Mouse (Mus musculus): ENCODE data around the gene Phf21a. TPM values are rescaled to one million over a fixed set of nuclear protein-coding genes. Genes with fewer than 3 reads are reported as not detected.
"Not testable (repeated sequence)": the region's sequence is repeated elsewhere in the genome, so short reads cannot be mapped to it uniquely, and the experiment has no call there.

Phf21a gene
- polyA plus RNA-seq, 1 experiment = 10.9 TPM

DNA sequence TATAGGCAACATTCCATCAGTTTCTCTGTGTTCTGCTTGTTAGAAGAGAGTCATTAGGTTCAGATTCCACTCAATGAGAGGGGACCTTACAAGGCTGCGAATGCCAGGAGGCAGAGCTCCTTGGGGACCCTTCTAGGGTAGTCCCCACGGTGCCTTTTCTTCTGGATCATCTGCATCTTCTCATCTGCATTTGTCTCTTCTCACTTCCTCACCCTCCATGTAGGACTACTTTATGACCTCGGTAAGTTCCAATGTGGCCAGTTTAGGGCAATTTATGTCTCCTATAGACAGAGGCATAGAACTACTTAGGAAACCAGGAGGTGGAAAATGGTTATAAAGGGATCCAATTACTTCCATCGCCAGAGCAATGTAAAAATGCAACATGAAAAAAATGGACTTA is 21.8 kb upstream of the Phf21a start:
- DNase-seq (ENCODE audit: low read depth, low spot score) = no peak
- WGBS = 74% methylated on average over 4 of the region's 4 CpGs

DNA sequence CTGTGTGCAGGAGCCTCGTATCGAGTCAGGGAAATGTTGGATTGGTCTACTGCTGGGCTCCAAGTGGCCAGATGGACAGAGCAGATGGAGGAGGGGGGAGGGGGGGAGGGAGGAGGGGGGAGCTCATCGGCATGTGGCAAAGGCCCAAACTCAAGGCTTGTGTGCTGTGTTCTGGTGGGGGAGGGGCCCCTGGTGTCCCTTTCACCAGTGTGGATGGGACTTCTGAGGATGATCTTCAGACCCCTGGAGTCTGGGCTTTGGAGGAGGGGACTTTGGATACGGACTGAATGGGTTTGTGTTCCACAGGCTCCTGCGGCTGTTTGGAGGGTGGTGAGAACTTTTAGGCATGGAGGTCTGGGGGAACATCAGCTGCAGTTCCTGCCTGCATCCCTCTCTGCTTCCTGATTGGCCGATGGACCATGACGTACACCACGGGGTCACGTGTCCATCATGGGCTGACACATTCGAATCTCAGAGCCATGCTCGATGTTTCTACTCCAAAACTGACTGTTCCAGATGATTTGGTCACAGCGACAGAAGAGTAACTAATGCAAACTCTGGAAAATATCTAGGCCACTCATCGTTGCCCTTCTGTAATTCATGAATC is 16.7 kb upstream of the Phf21a start:
- DNase-seq (ENCODE audit: low read depth, low spot score) = no peak
- 87% methylated on average over 13 of the region's 13 CpGs for WGBS

DNA sequence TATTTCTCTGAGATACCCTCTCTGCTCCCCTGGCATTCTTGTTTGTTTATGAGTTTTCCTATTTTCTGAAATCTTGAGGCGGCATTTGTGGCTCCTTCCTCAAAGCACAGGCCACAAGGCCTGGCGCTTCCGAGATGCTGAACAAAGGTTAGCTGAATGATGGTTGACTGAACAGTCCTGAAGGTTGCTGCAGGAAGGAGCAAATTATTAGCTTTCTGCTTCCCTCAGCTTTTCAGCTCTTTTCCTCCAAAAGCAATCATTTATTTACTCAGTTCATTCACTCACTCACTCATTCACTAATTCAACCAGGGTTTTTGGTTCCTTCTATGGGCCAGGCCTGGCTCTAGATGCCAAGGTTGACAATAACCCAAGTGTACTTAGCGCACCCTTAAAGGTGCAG is 10.7 kb upstream of the Phf21a start:
- WGBS = 98% methylated on average over 4 of the region's 4 CpGs
- no peak for DNase-seq (ENCODE audit: low read depth, low spot score)

DNA sequence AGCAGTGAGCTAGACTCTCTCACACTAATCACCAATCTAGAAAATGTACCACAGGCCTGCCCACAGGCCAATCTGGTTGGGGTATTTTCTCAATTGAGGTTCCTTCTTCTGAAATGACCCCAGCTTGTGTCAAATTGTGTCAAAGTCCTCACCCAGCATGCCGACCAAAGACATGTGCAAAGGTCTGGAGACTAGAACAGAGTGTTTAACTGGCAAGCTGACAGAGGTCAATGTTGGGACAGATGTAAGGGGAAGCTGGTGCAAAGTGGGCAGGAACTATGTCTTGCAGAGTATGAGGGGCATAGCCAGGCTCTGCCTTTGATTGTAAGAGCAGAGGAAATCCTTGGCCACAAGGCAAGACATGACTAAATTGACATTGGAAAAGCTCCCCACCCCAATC is 7.2 kb upstream of the Phf21a start:
- DNase-seq (ENCODE audit: low read depth, low spot score) = no peak
- 45% methylated on average over 1 of the region's 1 CpGs for WGBS

DNA sequence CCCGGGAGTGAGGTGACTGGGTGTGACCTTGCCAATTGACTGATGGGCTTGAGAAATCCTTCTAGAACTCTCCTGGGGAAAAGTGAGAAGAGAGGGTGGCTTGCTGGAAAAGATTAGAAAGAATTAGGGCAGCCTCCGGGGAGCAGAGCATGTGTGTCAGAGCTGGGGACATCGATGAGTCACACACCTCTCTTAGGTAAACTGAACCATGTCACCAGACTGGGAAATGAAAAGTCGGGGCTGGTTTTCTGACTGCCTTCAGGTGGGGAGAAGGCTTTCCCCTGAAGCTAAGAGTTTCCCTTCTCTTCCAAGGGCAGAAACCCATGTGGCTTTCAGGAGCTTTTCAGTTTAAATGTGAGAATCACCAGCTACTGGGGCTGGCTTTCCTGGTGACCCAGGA is 5.9 kb upstream of the Phf21a start:
- no peak for DNase-seq (ENCODE audit: low read depth, low spot score)
- 44% methylated on average over 4 of the region's 4 CpGs for WGBS

DNA sequence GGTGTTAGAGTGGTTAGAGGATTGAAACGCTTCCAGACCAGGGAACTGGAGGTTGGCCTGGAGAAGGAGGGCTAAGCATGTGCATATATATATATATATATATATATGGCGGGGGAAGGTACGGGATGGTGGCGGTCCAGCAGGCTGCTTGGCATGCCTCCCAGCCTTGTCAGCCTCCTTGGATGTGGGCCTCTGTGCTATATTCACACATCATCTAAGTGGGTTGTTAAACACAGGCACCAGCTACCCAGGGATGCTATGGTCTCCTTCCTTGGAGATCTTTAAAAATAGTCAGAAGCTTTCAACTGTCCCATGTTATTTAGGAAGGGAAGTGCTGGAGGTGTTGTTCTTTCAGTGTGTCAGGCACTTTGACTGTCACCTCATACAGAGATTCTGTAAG is 3.1 kb upstream of the Phf21a start:
- WGBS = 81% methylated on average over 4 of the region's 4 CpGs
- DNase-seq (ENCODE audit: low read depth, low spot score) = no peak

DNA sequence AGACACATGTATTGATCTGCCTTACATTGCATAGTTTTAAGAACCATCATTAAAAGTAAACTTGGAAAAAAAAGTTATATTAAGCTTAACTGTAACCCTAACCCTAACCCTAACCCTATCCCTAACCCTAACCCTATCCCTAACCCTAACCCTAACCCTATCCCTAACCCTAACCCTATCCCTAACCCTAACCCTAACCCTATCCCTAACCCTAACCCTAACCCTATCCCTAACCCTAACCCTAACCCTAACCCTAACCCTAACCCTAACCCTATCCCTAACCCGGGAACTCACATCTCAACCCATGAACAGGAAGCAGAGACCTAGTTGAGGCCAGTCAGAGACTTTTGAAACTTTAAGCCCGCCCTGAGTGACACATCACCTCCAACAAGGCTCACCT is 586 bp downstream of the Phf21a start:
- DNase-seq (ENCODE audit: low read depth, low spot score) = not testable (repeated sequence)
- 91% methylated on average over 2 of the region's 2 CpGs for WGBS

DNA sequence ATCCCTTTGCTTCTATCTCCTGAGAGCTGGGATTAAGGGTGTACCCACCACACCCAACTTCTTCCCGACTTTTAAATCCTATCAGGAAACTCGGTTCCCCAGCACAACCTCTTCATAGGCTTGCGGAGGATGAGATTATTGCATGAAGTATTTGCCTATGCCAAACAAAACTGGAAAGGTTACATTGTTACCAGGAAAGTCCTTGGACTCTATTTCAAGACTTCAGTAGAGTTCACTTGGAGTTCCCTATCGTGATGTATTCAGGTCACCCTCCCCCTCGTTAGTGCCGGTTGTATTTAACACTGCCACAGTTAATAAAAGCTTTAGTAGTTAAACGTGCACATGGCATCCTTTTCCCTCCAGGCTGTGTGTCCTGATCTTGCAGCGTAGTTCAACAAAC is 1.2 kb downstream of the Phf21a start:
- DNase-seq (ENCODE audit: low read depth, low spot score) = no peak
- 19% methylated on average over 8 of the region's 8 CpGs for WGBS

DNA sequence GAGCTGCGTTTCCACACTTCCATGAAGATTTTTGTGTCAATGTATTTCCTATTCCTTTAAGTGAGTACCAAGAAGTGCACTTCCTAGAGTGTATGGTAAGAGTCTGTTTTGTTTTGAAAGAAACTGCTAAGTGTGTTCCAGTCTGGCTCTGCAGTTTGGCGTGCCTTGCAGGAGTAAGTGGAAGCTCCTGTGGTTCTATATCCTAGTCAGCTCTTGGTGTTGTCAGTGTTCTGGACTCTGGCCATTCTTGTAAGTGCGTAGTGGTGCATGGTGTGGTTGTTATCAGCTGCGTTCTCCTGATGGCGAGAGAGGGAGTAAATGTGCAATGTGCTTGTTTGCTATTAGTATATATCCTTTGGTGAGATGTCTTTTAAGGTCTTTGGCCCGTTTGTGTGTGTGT is 7.9 kb downstream of the Phf21a start:
- 80% methylated on average over 6 of the region's 6 CpGs for WGBS

DNA sequence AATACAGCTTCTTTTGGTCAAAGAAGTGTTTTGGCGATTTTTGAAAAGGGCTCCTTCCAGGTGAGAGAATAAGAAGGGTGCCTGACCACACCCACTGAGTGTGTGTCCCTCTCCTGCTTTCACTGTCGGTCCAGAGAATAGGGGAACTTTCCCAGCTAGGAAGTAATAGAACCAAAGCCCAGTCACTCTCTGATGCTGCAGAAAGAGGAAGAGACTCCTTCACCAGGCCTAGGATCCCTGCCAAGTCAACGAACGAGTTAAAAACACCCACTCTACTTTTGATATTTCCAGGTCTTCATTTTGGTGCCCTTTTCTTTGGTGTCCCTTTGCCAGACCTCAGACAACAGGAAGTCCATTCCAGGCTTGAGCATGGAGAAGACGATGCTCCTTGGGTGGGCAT is 31.6 kb downstream of the Phf21a start:
- WGBS = 61% methylated on average over 5 of the region's 5 CpGs

More for the DNA sequence above, 7.9 kb downstream of the Phf21a start:
- DNase-seq (ENCODE audit: low read depth, low spot score) = no peak

DNA sequence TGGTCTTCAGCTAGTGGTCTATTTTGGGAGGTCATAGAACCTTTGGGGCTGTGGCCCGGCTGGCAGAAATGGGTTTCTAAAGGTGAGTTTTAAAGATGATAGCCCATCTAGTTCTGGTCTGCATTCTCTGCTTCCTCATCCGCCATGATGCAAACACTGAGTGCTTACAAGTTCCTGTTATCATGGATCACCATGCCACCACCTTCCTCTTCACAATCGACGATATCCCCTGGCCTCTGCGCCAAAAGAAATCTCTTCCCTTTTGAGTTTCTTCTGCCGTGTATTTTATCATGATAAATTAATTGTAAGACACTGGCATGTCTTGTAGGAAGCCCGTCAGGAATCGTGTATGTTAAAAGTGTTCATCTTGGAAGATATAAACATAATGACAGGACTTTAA is 32.4 kb downstream of the Phf21a start:
- no peak for DNase-seq (ENCODE audit: low read depth, low spot score)
- WGBS = 82% methylated on average over 8 of the region's 8 CpGs

More for the DNA sequence above, 31.6 kb downstream of the Phf21a start:
- no peak for DNase-seq (ENCODE audit: low read depth, low spot score)

DNA sequence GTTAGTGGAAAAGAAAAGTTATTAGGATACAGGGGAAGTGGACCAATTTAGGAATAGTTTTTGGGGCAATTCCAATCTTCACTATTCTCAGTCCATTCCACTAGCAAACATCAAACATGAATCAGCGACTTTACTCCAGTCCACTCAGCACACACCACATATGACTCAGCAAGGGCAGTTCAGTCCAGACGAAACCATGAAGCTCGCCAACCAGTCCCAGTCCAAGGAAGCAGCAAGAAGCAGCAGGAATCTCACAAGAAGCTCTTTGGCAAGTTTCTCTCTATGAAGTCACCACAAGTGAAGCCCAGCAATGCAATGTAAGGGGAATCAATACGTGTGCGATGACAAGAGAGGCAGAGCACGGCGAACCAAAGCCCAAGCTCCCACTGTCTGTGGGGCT is 37.2 kb downstream of the Phf21a start:
- 93% methylated on average over 7 of the region's 7 CpGs for WGBS
- DNase-seq (ENCODE audit: low read depth, low spot score) = no peak

DNA sequence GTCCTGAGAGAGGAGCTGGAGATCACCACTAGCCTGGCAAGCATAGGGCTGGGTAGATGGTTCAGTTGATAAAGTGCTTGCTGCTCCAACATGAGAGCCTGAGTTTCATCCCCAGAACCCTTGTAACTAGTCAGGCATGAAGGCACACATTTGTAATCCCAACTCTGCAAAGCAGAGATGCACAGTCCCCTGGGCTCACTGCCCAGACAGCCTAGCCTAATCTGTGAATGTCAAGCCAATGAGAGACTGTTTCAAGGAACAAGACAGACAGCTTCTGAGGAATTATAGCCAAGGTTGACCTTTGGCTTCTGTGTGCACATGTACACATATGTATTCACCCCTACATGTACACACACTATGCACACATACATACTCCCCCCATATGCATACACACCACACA is 45.8 kb downstream of the Phf21a start:
- no peak for DNase-seq (ENCODE audit: low read depth, low spot score)

DNA sequence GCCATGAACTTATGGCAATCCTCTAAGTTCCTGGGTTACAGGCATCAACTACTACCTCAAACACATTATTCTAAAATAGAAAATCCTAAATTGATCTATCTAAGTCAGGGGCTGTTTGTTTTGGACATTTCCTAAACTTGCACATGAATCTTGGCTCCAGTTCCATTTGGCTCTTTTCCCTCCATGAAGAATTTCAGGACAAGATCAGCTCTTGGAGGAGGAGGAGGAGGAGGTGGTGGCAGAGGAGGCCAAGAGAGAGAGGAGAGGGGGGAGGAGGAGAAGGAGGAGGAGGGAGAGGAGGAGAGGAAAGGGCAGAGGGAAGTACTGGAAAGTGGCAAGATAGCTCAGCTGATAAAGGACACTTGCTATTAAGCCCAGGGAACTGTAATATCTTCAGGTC is 46.4 kb downstream of the Phf21a start:
- DNase-seq (ENCODE audit: low read depth, low spot score) = no peak

DNA sequence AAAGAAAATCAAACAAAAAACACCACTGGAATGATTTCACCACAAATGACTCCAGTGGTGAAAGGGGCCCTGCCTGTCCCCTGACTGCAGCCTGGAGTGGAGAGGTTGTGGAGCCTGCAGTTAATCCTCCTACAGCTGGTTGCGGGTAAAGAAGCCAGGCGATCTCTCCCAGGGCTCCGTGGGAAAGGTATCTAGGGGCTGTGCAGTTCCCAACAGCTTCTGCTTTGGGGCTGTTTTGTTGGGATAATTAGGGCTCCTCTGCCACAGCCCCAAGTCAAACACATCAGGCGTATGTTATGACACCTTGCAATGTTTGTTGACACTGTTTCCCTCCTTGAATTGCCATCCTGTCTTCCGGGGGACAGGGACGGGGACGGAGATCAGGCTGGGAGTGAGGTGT is 47.5 kb downstream of the Phf21a start:
- WGBS = 30% methylated on average over 7 of the region's 7 CpGs
- no peak for DNase-seq (ENCODE audit: low read depth, low spot score)

DNA sequence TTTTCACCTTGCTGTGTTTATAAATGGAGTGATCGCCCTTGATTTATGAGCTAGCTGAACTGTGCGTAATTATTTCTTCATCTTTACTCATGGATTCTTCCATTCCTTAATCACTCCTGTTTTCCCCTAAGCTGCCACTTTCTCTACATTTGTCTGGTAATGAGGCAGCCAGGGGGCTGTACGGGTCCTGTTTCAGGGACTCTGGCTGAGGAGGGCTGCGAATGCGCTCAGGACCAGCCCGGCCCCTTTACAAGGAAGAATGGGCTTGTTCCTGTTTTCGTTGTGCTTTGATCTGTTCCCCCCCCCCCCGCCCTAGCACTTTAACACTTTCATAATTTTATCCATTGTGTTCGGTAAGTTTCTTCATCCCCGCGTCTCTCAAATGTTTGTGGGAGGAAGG is 48.2 kb downstream of the Phf21a start:
- no peak for DNase-seq (ENCODE audit: low read depth, low spot score)
- WGBS = 9% methylated on average over 11 of the region's 11 CpGs

DNA sequence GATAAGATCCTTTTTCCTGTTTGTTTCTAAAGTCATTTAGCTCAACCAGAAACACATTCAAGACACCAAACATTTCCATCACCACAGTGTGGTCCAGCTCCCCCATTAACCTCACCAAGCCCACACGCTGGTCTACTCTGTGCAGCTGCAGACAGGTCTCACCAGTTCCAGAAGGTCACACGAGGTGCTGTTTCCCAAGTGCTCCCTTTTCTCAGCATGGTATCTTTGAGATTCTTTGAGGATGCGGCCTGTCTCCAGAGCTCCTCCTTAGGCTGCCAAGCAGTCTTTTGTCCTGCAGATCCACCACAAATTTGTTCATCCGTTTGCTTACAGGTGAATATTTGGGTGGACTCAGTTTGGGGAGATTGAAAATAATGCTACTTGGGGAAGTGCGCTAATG is 51.0 kb downstream of the Phf21a start:
- DNase-seq (ENCODE audit: low read depth, low spot score) = no peak
- WGBS = 74% methylated on average over 5 of the region's 5 CpGs

DNA sequence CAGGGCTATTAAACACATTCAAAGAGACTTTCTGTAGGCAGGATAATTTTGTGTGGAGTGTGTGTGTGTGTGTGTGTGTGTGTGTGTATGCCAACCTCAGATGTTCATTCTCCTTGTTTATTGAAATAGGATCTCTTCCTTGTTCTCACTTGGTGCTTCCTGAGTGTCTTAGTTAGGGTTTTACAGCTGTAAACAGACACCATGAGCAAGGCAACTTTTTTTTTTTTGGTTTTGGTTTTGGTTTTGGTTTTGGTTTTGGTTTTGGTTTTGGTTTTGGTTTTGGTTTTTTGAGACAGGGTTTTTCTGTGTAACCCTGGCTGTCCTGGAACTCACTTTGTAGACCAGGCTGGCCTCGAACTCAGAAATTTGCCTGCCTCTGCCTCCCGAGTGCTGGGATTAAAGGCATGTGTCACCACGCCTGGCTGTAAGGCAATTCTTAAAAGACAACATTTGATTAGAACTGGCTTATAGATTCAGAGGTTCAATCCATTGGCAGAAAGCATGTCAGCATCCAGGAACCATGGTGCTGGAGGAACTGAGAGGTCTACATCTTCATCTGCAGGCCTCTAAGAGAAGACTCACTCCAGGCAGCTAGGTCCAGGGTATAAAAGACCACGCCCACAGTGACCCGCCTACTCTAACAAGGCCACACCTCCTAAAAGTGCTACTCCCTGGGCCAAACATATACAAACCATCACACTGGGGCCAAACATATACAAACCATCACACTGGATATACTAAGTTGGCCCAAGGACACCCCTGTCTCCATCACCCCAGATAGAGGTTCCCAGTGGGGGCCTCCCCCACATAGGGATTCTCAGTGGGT is 55.2 kb downstream of the Phf21a start:
- WGBS = 81% methylated on average over 5 of the region's 5 CpGs
- not testable (repeated sequence) for DNase-seq (ENCODE audit: low read depth, low spot score)

DNA sequence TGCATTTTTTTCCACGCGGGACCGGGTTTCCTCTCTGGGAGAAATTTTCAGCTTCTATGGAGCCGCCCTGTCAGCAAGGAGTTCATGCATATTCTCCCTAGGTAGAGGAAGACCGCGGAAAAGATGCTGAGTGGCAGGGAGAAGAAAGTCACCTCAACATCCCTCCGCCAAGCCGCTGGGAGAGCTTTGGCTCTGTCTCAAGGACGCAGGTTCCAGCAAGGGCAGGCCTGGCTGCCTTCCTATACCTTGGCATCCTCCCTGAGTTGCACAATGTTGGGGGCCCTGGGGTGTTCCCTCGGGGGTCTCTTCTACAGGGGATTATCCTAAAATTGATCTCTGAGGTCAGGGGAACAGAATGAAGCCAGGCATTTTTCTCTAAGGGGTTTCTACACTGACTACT is 71.4 kb downstream of the Phf21a start:
- DNase-seq (ENCODE audit: low read depth, low spot score) = no peak
- WGBS = 75% methylated on average over 10 of the region's 10 CpGs

DNA sequence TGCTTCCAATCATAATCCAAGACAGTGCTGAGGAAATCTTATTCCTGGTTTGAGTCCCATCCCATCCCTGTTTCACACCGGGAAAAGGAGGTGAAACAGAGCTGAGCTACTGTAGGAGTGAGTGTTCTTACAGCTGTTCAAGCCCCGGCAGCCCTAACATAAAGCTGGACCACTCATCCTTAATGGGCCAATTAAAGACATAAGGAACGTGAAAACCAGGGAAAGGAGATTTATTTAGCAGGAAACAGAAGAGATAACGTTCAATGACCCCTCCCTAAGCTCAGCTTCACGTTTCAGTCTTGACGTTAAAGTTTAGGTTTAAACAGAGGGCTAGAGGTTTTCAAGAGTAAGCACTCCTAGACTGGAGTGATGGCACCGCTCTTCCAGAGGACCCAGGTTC is 74.0 kb downstream of the Phf21a start:
- DNase-seq (ENCODE audit: low read depth, low spot score) = no peak

DNA sequence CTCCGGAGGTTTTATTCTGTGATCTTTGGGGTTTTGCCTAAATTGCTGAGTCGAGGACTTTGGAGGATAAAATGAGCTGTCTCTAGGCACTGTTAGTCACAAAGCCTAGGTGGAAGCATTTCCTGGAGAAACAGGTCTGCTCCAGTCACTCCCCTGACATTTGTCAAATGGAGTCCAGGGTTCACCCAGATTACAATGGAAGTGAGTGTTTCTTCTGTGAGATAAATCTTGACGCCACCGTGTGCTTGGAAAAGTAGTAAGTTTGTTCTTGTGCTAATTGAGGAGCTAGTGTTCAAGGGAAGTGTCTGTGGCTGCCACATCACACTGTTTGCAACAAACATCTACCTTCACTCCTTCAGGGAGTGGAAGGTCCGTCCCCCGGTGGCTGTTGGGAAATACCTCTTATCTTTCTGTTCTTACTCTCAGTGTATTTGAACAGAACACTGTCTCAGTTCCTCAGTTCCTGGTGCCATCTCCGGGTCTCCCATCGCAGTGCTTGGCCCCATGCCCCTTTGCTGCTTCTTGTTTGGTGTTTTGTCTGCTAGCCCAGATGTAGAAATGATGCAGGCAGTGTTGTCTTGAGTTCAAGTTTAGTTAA is 78.2 kb downstream of the Phf21a start:
- peak; percentile 52 for DNase-seq (ENCODE audit: low read depth, low spot score)
- 28% methylated on average over 8 of the region's 8 CpGs for WGBS

More for the DNA sequence above, 74.0 kb downstream of the Phf21a start:
- WGBS = 35% methylated on average over 7 of the region's 7 CpGs

Data from large intestine, adult 2 months (tissue).